Mouse (Mus musculus) intestine, postnatal 0 days (tissue): ENCODE data around the gene Katnb1. TPM values are rescaled to one million over a fixed set of nuclear protein-coding genes. Genes with fewer than 3 reads are reported as not detected.

Experiments used
- ATAC-seq: fragments of 200-750 bp; cut with Nextera tagmentation; 2 replicates; pipeline ENCODE4 v1.8.0; 2017; ENCODE audit warnings: mild to moderate bottlenecking, moderate TSS enrichment, moderate library complexity
- H3K27ac ChIP-seq: fragments of 300-500 bp; sonication (generic); 2 replicates; pipeline ENCODE4 v1.5.1; 2014; ENCODE audit warnings: mild to moderate bottlenecking, low read depth, low read length, moderate library complexity
- H3K27me3 ChIP-seq: fragments of 300-500 bp; sonication (generic); replicated peaks from 2 replicates; pipeline ENCODE4 v1.6.1; 2014; ENCODE audit warnings: low read length, mixed read lengths; ENCODE audit not compliant: control insufficient read depth, insufficient read depth
- H3K36me3 ChIP-seq: fragments of 300-500 bp; sonication (generic); 2 replicates; pipeline ENCODE4 v1.6.1; 2014; ENCODE audit warnings: mild to moderate bottlenecking, moderate library complexity; ENCODE audit not compliant: control insufficient read depth, insufficient read depth
- H3K4me1 ChIP-seq: fragments of 300-500 bp; sonication (generic); replicated peaks from 2 replicates; pipeline ENCODE4 v1.6.1; 2014; ENCODE audit warnings: antibody characterized with exemption, low read length, mixed read lengths; ENCODE audit not compliant: control insufficient read depth, insufficient read depth
- H3K4me2 ChIP-seq: fragments of 300-500 bp; sonication (generic); replicated peaks from 2 replicates; pipeline ENCODE4 v1.6.1; 2014; ENCODE audit warnings: low read depth, mild to moderate bottlenecking, moderate library complexity
- H3K4me3 ChIP-seq: fragments of 300-500 bp; sonication (generic); 2 replicates; pipeline ENCODE4 v1.5.1; 2014; ENCODE audit warnings: low read depth, low read length
- H3K9ac ChIP-seq: fragments of 300-500 bp; sonication (generic); 2 replicates; pipeline ENCODE4 v1.6.1; 2014; ENCODE audit warnings: mild to moderate bottlenecking, low read depth, low read length
- H3K9me3 ChIP-seq: fragments of 300-500 bp; sonication (generic); 2 replicates; pipeline ENCODE4 v1.6.1; 2016; ENCODE audit warnings: mixed run types; ENCODE audit not compliant: control insufficient read depth
- CTCF ChIP-seq: sonication (generic); IDR thresholded peaks from 2 replicates; pipeline ENCODE4 v1.5.1; 2016; ENCODE audit warnings: low read depth, mild to moderate bottlenecking, control low read depth, antibody characterized with exemption, moderate library complexity
- WGBS: fragments of 180-500 bp; shearing (Covaris S2); extraction: QIAGEN DNeasy Blood & Tissue Kit; methylation state at CpG from one replicate; pipeline ENCODE4 v1.1.7; 2014; 5-methylcytosine and 5-hydroxymethylcytosine counted together
- polyA plus RNA-seq: library from polyadenylated mRNA; unstranded; fragments of >200 nt; fragmentation: Nextera tagmentation; extraction: Ambion mirVana; gene quantifications from 2 replicates; pipeline ENCODE4 v1.2.1, GENCODE M21; 2015

The Katnb1 gene
- polyA plus RNA-seq, 1 experiment from 2014 or later: 12.7 TPM

DNA sequence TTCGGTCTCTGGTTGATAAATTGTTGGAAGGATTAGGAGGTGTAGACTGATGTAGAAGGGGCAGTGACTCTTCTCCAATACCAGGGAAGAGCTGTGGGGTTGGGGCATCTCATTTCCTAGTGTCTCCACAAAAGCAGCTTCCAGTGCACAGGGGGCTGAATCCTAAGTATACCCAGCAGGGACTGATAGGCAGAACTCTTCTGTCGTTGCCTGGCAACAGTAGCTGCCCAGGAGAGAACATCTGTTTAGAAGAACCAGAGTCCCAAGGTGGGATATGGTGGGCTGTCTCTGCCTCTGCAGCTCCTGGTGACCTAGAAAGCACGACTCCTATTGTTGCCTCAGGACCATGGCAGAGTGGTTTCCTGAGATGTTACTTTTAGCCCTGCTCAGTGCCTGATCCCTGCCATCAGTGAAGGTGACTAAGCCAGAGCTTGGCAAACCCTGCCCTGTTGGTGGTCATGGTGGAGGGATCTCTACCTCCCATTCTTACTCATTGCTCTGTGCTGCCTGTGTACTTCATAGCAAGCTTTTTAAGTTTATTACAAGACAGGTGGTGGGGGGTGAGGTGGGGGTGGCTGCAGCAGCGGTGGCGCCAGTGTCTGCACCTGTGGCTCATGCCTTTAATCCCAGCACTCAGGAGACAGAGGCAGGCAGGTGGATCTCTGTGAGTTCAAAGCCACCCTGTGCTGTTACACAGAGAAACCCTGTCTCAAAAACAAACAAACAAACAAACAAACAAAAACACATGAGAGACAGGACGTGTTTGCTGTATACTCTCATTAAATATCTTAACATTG, 32.9 kb upstream of the Katnb1 start:
- no peak overlapping the region for H3K27ac ChIP-seq
- whole genome bisulfite sequencing: 65% methylated on average over 6 of the region's 6 CpGs
- H3K4me2 ChIP-seq: no peak overlapping the region
- no peak for TF ChIP-seq CTCF
- no peak overlapping the region for H3K4me3 ChIP-seq
- H3K4me1 ChIP-seq: no peaks in the 10 kb centered on the region
- H3K27me3 ChIP-seq: no peaks in the 10 kb centered on the region
- no peaks in the 10 kb centered on the region for H3K36me3 ChIP-seq
- H3K9ac ChIP-seq: no peak overlapping the region
- no peaks in the 10 kb centered on the region for H3K9me3 ChIP-seq
- ATAC-seq: no peak

DNA sequence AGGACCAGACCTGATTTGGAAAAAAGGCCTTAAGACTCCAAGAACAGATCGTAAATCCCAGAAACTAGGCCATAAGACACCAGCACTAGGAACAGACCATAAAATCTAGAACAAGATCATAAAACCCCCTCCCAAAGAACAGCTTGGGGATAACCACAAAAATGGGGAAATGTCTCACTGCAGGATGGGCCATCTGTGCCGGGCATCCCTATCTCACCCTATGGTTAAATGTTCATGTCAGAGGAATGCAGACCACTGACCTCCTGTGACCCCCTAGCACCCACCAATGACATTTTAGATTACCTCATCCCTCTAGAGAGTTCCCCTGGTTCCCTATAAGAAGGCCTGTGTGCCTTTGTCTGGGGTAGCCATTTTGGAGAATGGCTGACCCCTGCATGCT, 31.4 kb upstream of the Katnb1 start:
- Histone ChIP-seq H3K36me3 (no peaks in the 10 kb centered on the region), H3K27me3 (no peaks in the 10 kb centered on the region), H3K9me3 (no peaks in the 10 kb centered on the region), H3K4me2 (no peak overlapping the region), H3K9ac (no peak overlapping the region), H3K27ac (no peak overlapping the region), H3K4me1 (no peaks in the 10 kb centered on the region), H3K4me3 (no peak overlapping the region)
- no peak for TF ChIP-seq CTCF
- WGBS: 40% methylated on average over 2 of the region's 2 CpGs
- ATAC-seq: no peak

DNA sequence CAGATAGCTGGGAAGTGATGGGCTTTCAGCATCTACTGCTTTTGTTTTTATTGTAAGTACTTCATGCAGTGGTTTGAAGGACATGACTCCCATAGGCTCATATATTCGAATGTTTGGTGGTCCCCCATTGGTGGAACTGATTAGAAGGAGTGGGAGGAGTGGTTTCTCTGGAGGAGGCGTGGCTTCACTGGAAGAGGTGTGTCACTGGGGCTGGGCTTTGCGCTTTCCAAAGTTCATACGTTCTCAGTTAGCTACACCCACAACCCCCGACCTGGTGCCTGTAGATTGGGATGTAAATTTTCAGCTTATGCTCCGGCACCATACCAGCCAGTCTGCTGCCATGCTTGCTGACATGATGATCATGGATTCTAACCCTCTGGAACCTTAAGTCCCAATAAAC, 26.5 kb upstream of the Katnb1 start:
- TF ChIP-seq CTCF: no peak
- WGBS: 52% methylated on average over 6 of the region's 6 CpGs
- no peak overlapping the region for H3K27ac ChIP-seq
- H3K36me3 ChIP-seq: no peaks in the 10 kb centered on the region
- H3K4me1 ChIP-seq: no peaks in the 10 kb centered on the region
- no peak overlapping the region for H3K4me2 ChIP-seq
- H3K9me3 ChIP-seq: no peaks in the 10 kb centered on the region
- no peak overlapping the region for H3K9ac ChIP-seq
- no peak for ATAC-seq
- H3K27me3 ChIP-seq: no peaks in the 10 kb centered on the region
- no peak overlapping the region for H3K4me3 ChIP-seq

DNA sequence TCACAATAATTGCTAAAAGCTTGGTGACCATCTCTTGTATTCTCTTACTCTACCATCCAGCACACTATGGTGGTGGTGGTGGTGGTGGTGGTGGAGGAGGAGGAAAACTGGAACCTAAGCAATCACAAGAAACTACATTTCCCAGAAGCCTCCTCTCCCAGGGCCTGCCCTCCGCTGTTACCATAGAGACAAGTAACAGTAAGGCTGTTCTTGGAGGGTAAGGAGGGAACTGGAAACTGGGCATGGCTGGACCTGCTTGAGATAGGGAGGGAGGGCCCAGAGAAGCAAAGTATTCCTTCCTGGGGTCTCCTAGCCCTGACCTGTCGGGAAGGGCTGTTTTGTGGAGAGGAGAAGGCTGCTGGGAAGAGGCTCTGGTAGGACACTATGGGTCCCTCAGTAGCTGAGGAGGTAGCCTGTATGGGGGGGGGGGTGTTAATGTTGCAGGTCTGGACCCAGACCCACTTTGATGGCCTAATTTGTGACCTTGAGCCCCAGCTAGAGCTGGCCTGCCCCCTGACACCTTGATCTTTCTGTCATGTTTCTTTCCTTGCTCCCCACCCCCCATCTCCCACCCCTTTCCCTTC, 26.0 kb upstream of the Katnb1 start, which contains the start of gene Drc7:
Gene Drc7 (plus strand): TSS at position 177 of the 584 bp plus-strand sequence.
- Histone ChIP-seq H3K27ac (no peak within 1 kb of the TSS), H3K4me2 (no peak within 1 kb of the TSS), H3K4me1 (no peaks in the 10 kb centered on the region), H3K9ac (no peak within 1 kb of the TSS), H3K4me3 (no peak within 1 kb of the TSS), H3K27me3 (no peaks in the 10 kb centered on the region), H3K9me3 (no peaks in the 10 kb centered on the region), H3K36me3 (no peaks in the 10 kb centered on the region)
- no peak for TF ChIP-seq CTCF
- no peak for ATAC-seq
- WGBS: 23% methylated on average over 2 of the region's 2 CpGs

DNA sequence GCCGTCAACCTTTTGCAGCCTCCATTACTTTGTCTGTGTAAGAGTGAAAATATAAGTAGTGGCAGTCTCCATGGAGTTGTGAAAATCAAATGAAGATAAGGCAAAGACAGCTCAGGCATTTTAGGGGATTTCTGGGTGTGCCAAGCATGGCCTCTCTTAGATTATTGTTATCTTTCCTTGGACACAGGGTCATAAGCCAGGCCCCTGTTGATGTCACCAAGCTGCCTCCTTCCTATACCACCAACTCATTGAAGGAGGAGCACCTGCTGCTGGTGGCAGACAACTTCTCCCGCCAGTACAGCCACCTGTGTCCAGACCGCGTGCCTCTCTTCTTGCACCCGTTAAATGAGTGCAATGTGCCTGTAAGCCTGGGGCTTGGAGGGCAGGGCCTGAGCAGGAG, 24.6 kb upstream of the Katnb1 start:
- Histone ChIP-seq H3K9me3 (no peaks in the 10 kb centered on the region), H3K4me3 (no peak overlapping the region), H3K27ac (no peak overlapping the region), H3K9ac (no peak overlapping the region), H3K4me1 (no peaks in the 10 kb centered on the region), H3K27me3 (no peaks in the 10 kb centered on the region), H3K4me2 (no peak overlapping the region), H3K36me3 (no peaks in the 10 kb centered on the region)
- 73% methylated on average over 5 of the region's 5 CpGs for WGBS
- TF ChIP-seq CTCF: no peak
- ATAC-seq: no peak

DNA sequence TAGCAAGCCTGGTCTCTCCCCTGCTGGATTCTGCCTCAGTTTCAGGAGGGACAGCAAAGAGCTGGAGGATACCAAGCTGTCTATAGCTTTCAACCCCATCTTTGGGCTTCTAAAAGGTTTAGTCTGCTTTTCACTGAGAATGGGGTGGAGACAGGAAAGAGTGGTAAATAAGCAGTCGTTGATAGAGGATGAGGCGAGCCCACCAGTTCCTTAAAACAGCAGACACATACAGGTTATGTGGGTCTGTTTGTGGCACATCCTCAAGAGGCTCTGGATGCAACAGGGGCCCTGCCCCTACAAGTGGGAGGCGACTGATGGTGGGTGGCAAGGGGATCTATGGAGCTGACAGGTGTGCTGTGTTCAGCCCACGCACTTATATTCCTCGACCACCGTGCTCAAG, 22.3 kb upstream of the Katnb1 start:
- ATAC-seq: no peak
- TF ChIP-seq CTCF: no peak
- no peaks in the 10 kb centered on the region for H3K9me3 ChIP-seq
- H3K9ac ChIP-seq: no peak overlapping the region
- H3K36me3 ChIP-seq: no peaks in the 10 kb centered on the region
- WGBS: 79% methylated on average over 6 of the region's 6 CpGs
- no peak overlapping the region for H3K4me2 ChIP-seq
- no peak overlapping the region for H3K4me3 ChIP-seq
- H3K27me3 ChIP-seq: no peaks in the 10 kb centered on the region
- no peak overlapping the region for H3K27ac ChIP-seq
- H3K4me1 ChIP-seq: no peaks in the 10 kb centered on the region
